ENCODE assay signal across 8 mouse cellular contexts in genomic region chrX:48034144-48035113, GRCm38 (mm10). TPM values are rescaled to one million over a fixed set of nuclear protein-coding genes. Genes with fewer than 3 reads are reported as not detected.
DNase-seq lines count a peak whose midpoint lies in the region; ATAC-seq and TF ChIP-seq lines count a peak whose summit lies in the region.

Apln (minus strand) TSS chrX:48034853.

- peaks cover 82% of the 10 kb centered on the region for H3K27me3 ChIP-seq in E14TG2a.4 (ENCODE audit: insufficient read depth, low read length)
- peaks cover 6% of the 10 kb centered on the region for H3K27me3 ChIP-seq in embryonic facial prominence, embryonic 14.5 days (replicated peaks; ENCODE audit: control insufficient read depth, insufficient read depth, low read length)

- no peaks in the 10 kb centered on the region for H3K9me3 ChIP-seq in E14TG2a.4 (ENCODE audit: low read length)
- no peaks in the 10 kb centered on the region for H3K9me3 ChIP-seq in embryonic facial prominence, embryonic 14.5 days (ENCODE audit: control insufficient read depth, low read length)

- peak within 1 kb of the TSS; percentile 44 for H3K27ac ChIP-seq in embryonic facial prominence, embryonic 14.5 days (replicated peaks; ENCODE audit: low read depth, low read length)

- TF ChIP-seq CTCF in E14TG2a.4 (conservative IDR thresholded peaks at IDR 0.05; ENCODE audit: low read length), result no peak

- no peaks in the 10 kb centered on the region for H3K4me1 ChIP-seq in E14TG2a.4 (replicated peaks; ENCODE audit: low read depth, low read length)
- no peaks in the 10 kb centered on the region for H3K4me1 ChIP-seq in embryonic facial prominence, embryonic 14.5 days (ENCODE audit: control insufficient read depth, insufficient read depth, low read length)

- peak within 1 kb of the TSS; percentile 78 for H3K4me3 ChIP-seq in E14TG2a.4 (replicated peaks; ENCODE audit: low read length)
- H3K4me3 ChIP-seq in embryonic facial prominence, embryonic 14.5 days (ENCODE audit: low read depth, low read length), result peak within 1 kb of the TSS; percentile 49

- intact Hi-C loops in heart, postnatal 36 days (cut with DNase I), result no loop called here

- peak within 1 kb of the TSS; percentile 66 for H3K9ac ChIP-seq in embryonic facial prominence, embryonic 14.5 days (ENCODE audit: low read depth, low read length)

- peak within 1 kb of the TSS; percentile 68 for H3K4me2 ChIP-seq in embryonic facial prominence, embryonic 14.5 days (ENCODE audit: low read depth, low read length)

- peak; percentile 82 for ATAC-seq in embryonic facial prominence, embryonic 14.5 days (ENCODE audit: low read depth)

- 26% methylated on average over 41 of the region's 73 CpGs for WGBS in embryonic facial prominence, embryonic 14.5 days

- no peaks in the 10 kb centered on the region for H3K36me3 ChIP-seq in E14TG2a.4 (ENCODE audit: insufficient read depth, low read length)
- no peaks in the 10 kb centered on the region for H3K36me3 ChIP-seq in embryonic facial prominence, embryonic 14.5 days (ENCODE audit: control insufficient read depth, insufficient read depth, low read length)

- peak; percentile 61 for DNase-seq in adrenal gland, postnatal 10 days
- peak; percentile 59 for DNase-seq in embryonic facial prominence, embryonic 14.5 days (ENCODE audit: low spot score)
- DNase-seq in heart, postnatal 36 days, result peak; percentile 34 to 42
- DNase-seq in layer of hippocampus, postnatal 10 days (ENCODE audit: low spot score in 2 of 2), result peak; percentile 19 to 51
- peak; percentile 53 for DNase-seq in lung, postnatal 10 days
- DNase-seq in right cerebral cortex, postnatal 25 days, result peak; percentile 23
- DNase-seq in spleen, postnatal 14 days (ENCODE audit: low spot score in 2 of 2), result no peak

RNA-seq across cellular contexts. Expression of gene Apln, which starts in this region (rescaled TPM):
- 10 to 100 TPM; 10.1 to 17.0 TPM for total RNA-seq in adrenal gland, postnatal 10 days (2021)
- polyA plus RNA-seq in embryonic facial prominence, embryonic 14.5 days (2014; fragmentation: Nextera tagmentation; extraction: Ambion mirVana), result 10.6 and 11.4 TPM in 2 replicates
- 10 to 100 TPM in 1 of 2 experiments, 1 to 10 TPM in 1; 8.4 to 14.5 TPM for total RNA-seq in heart, postnatal 36 days (2021)
- total RNA-seq in layer of hippocampus, postnatal 10 days (2021), result 10 to 100 TPM; 12.3 to 17.5 TPM

Comparison
In these comparisons a context has a peak if more than half of its experiments do, and no peak if none do; other contexts are left out.
1. DNase-seq: peak in adrenal gland, postnatal 10 days (single experiment), embryonic facial prominence, embryonic 14.5 days (single experiment), heart, postnatal 36 days (2 of 2), layer of hippocampus, postnatal 10 days (2 of 2), lung, postnatal 10 days (single experiment) and right cerebral cortex, postnatal 25 days (single experiment); none in spleen, postnatal 14 days (0 of 2).